Mouse (Mus musculus) MEL (cell line): ENCODE results near the gene Gpc1. TPM values are rescaled to one million over a fixed set of nuclear protein-coding genes. Genes with fewer than 3 reads are reported as not detected.

Source experiments
- DNase-seq: peaks from one replicate; pipeline ENCODE4 v3.0.0; 2011; ENCODE audit warnings: low read depth, low spot score
- H3K27ac ChIP-seq: 2 replicates; pipeline ENCODE4 v1.5.1; 2012; ENCODE audit warnings: low read depth, mild to moderate bottlenecking, control low read depth, low read length, moderate library complexity; ENCODE audit not compliant: control insufficient read depth
- H3K27me3 ChIP-seq, 2 experiments: fragments of 150-350 bp in 1 of 2; sonication (generic) in 1 of 2; 2 replicates each; pipeline ENCODE4 v1.6.1; 2012; ENCODE audit warnings: low read length in 2 of 2, mild to moderate bottlenecking in 2 of 2, improper control_type of control experiment in 1 of 2, moderate library complexity in 1 of 2; ENCODE audit not compliant: insufficient read depth in 2 of 2, control insufficient read depth in 1 of 2
- H3K36me3 ChIP-seq, 2 experiments: 2 replicates each; pipeline ENCODE4 v1.6.1; 2012 to 2014; ENCODE audit warnings: low read length in 2 of 2, improper control_type of control experiment in 1 of 2, inconsistent platforms in 1 of 2, mild to moderate bottlenecking in 1 of 2; ENCODE audit not compliant: insufficient read depth in 2 of 2, control insufficient read depth in 1 of 2
- H3K4me1 ChIP-seq, 2 experiments: fragments of 150-350 bp in 1 of 2; sonication (generic) in 1 of 2; 2 replicates each; pipeline ENCODE4 v1.6.1; 2012; ENCODE audit warnings: low read length in 2 of 2, improper control_type of control experiment in 1 of 2, mild to moderate bottlenecking in 1 of 2; ENCODE audit not compliant: insufficient read depth in 2 of 2, control insufficient read depth in 1 of 2
- H3K4me3 ChIP-seq, 2 experiments: fragments of 150-350 bp in 1 of 2; sonication (generic) in 1 of 2; 2 replicates each; pipeline ENCODE4 v1.5.1; 2012; ENCODE audit warnings: low read depth in 2 of 2, low read length in 2 of 2, mild to moderate bottlenecking in 2 of 2, moderate library complexity in 2 of 2, control low read depth in 1 of 2, improper control_type of control experiment in 1 of 2; ENCODE audit not compliant: control insufficient read depth in 1 of 2, insufficient read depth in 1 of 2
- H3K79me2 ChIP-seq: 2 replicates; pipeline ENCODE4 v1.6.1; 2012; ENCODE audit warnings: mild to moderate bottlenecking, low read length, moderate library complexity; ENCODE audit not compliant: control insufficient read depth, poor library complexity, insufficient read depth
- H3K9ac ChIP-seq: 2 replicates; pipeline ENCODE4 v1.6.1; 2012; ENCODE audit warnings: low read depth, mild to moderate bottlenecking, control low read depth, low read length, moderate library complexity; ENCODE audit not compliant: control insufficient read depth, poor library complexity, severe bottlenecking
- H3K9me3 ChIP-seq: fragments of 150-350 bp; sonication (generic); replicated peaks from 2 replicates; pipeline ENCODE4 v1.6.1; 2012; ENCODE audit warnings: mild to moderate bottlenecking, low read length, improper control_type of control experiment, moderate library complexity; ENCODE audit not compliant: insufficient read depth
- BHLHE40 ChIP-seq: IDR thresholded peaks from 2 replicates; pipeline ENCODE4 v1.6.1; 2012; ENCODE audit warnings: low read depth, mild to moderate bottlenecking, inconsistent platforms, low read length, improper control_type of control experiment, borderline replicate concordance
- CTCF ChIP-seq, 3 experiments: IDR thresholded peaks in 2 of 3; conservative IDR thresholded peaks in 1 of 3; 2 replicates each; pipeline ENCODE4 v1.5.1; 2011 to 2012; ENCODE audit warnings: low read length in 3 of 3, low read depth in 2 of 3, mild to moderate bottlenecking in 2 of 3, improper control_type of control experiment in 1 of 3, inconsistent platforms in 1 of 3, mixed read lengths in 1 of 3, moderate library complexity in 1 of 3; ENCODE audit not compliant: control insufficient read depth in 1 of 3, insufficient read depth in 1 of 3, poor library complexity in 1 of 3, severe bottlenecking in 1 of 3
- E2F4 ChIP-seq: IDR thresholded peaks from 2 replicates; pipeline ENCODE4 v1.6.1; 2011; ENCODE audit warnings: low read depth, low read length, improper control_type of control experiment, borderline replicate concordance
- ELF1 ChIP-seq: IDR thresholded peaks from 2 replicates; pipeline ENCODE4 v1.6.1; 2014; ENCODE audit warnings: low read depth, mild to moderate bottlenecking, inconsistent platforms, low read length, improper control_type of control experiment, moderate library complexity
- ETS1 ChIP-seq: IDR thresholded peaks from 2 replicates; pipeline ENCODE4 v1.6.1; 2012; ENCODE audit warnings: low read depth, mild to moderate bottlenecking, inconsistent platforms, low read length, improper control_type of control experiment, moderate library complexity
- GABPA ChIP-seq: IDR thresholded peaks from 2 replicates; pipeline ENCODE4 v1.6.1; 2012; ENCODE audit warnings: low read depth, mild to moderate bottlenecking, inconsistent platforms, low read length, improper control_type of control experiment, moderate library complexity
- GATA1 ChIP-seq: IDR thresholded peaks from 2 replicates; pipeline ENCODE4 v1.6.1; 2011; ENCODE audit warnings: low read depth, low read length, improper control_type of control experiment
- HCFC1 ChIP-seq: IDR thresholded peaks from 2 replicates; pipeline ENCODE4 v1.6.1; 2012; ENCODE audit warnings: low read depth, mild to moderate bottlenecking, inconsistent platforms, low read length, improper control_type of control experiment, moderate library complexity
- KAT2A ChIP-seq: conservative IDR thresholded peaks from 2 replicates; pipeline ENCODE4 v1.6.1; 2012; ENCODE audit warnings: low read depth, low read length, improper control_type of control experiment, inconsistent platforms
- MAFK ChIP-seq: IDR thresholded peaks from 2 replicates; pipeline ENCODE4 v1.6.1; 2011; ENCODE audit warnings: low read depth, mild to moderate bottlenecking, low read length, improper control_type of control experiment, borderline replicate concordance
- MAX ChIP-seq: IDR thresholded peaks from 2 replicates; pipeline ENCODE4 v1.6.1; 2011; ENCODE audit warnings: low read length, improper control_type of control experiment
- MEF2A ChIP-seq: IDR thresholded peaks from 2 replicates; pipeline ENCODE4 v1.6.1; 2014; ENCODE audit warnings: low read depth, mild to moderate bottlenecking, inconsistent platforms, low read length, improper control_type of control experiment; ENCODE audit not compliant: poor library complexity, insufficient replicate concordance, severe bottlenecking; ENCODE audit errors: extremely low read depth
- MXI1 ChIP-seq: IDR thresholded peaks from 2 replicates; pipeline ENCODE4 v1.6.1; 2011; ENCODE audit warnings: mild to moderate bottlenecking, low read depth, low read length, improper control_type of control experiment
- MYB ChIP-seq: IDR thresholded peaks from 2 replicates; pipeline ENCODE4 v1.6.1; 2011; ENCODE audit warnings: mild to moderate bottlenecking, low read depth, low read length, improper control_type of control experiment
- MYC ChIP-seq: IDR thresholded peaks from 2 replicates; pipeline ENCODE4 v1.6.1; 2011; ENCODE audit warnings: low read depth, mild to moderate bottlenecking, low read length, improper control_type of control experiment, moderate library complexity
- NELFE ChIP-seq: IDR thresholded peaks from 2 replicates; pipeline ENCODE4 v1.6.1; 2011; ENCODE audit warnings: low read depth, low read length, improper control_type of control experiment
- NRF1 ChIP-seq: IDR thresholded peaks from 2 replicates; pipeline ENCODE4 v1.6.1; 2014; ENCODE audit warnings: low read depth, mild to moderate bottlenecking, inconsistent platforms, low read length, improper control_type of control experiment, moderate library complexity; ENCODE audit not compliant: poor library complexity, insufficient read depth, severe bottlenecking
- POLR2AphosphoS2 ChIP-seq: IDR thresholded peaks from 2 replicates; pipeline ENCODE4 v1.6.1; 2011; ENCODE audit warnings: low read length, improper control_type of control experiment
- RCOR1 ChIP-seq: IDR thresholded peaks from 2 replicates; pipeline ENCODE4 v1.6.1; 2012; ENCODE audit warnings: low read depth, mild to moderate bottlenecking, inconsistent platforms, low read length, improper control_type of control experiment
- SIN3A ChIP-seq: IDR thresholded peaks from 2 replicates; pipeline ENCODE4 v1.6.1; 2012; ENCODE audit warnings: low read length, improper control_type of control experiment, inconsistent platforms
- SMC3 ChIP-seq: IDR thresholded peaks from 2 replicates; pipeline ENCODE4 v1.6.1; 2011; ENCODE audit warnings: low read depth, low read length, improper control_type of control experiment
- TAL1 ChIP-seq: IDR thresholded peaks from 2 replicates; pipeline ENCODE4 v1.6.1; 2012; ENCODE audit warnings: mild to moderate bottlenecking, inconsistent platforms, low read length, moderate library complexity, mixed read lengths
- TBP ChIP-seq: IDR thresholded peaks from 2 replicates; pipeline ENCODE4 v1.8.0; 2011; ENCODE audit warnings: low read depth, low read length, improper control_type of control experiment
- TCF12 ChIP-seq: IDR thresholded peaks from 2 replicates; pipeline ENCODE4 v1.6.1; 2014; ENCODE audit warnings: low read depth, mild to moderate bottlenecking, inconsistent platforms, low read length, improper control_type of control experiment, moderate library complexity
- USF1 ChIP-seq: IDR thresholded peaks from 2 replicates; pipeline ENCODE4 v1.6.1; 2014; ENCODE audit warnings: low read depth, mild to moderate bottlenecking, inconsistent platforms, low read length, improper control_type of control experiment, moderate library complexity
- ZKSCAN1 ChIP-seq: IDR thresholded peaks from 2 replicates; pipeline ENCODE4 v1.6.1; 2012; ENCODE audit warnings: low read depth, mild to moderate bottlenecking, inconsistent platforms, low read length, improper control_type of control experiment, moderate library complexity
- ZMIZ1 ChIP-seq: IDR thresholded peaks from 2 replicates; pipeline ENCODE4 v1.6.1; 2012; ENCODE audit warnings: low read depth, mild to moderate bottlenecking, inconsistent platforms, low read length, improper control_type of control experiment, moderate library complexity
- polyA plus RNA-seq, 2 experiments: library from polyadenylated mRNA; stranded (reverse) in 1 of 2; unstranded in 1 of 2; fragments of >175 nt in 1 of 2; fragments of >200 nt in 1 of 2; gene quantifications; 2 replicates each; pipeline versions ENCODE4 v1.2.1 to v1.2.4; 2012; ENCODE audit warnings: low replicate concordance in 2 of 2, low read depth in 1 of 2; ENCODE audit not compliant: insufficient read length in 2 of 2, insufficient read depth in 1 of 2, missing spikeins in 1 of 2
- total RNA-seq: library from RNA; depleted of rRNA; stranded (reverse); fragments of 300-350 nt; gene quantifications from 2 replicates; pipeline ENCODE4 v1.2.3, GENCODE M21; 2012

Gene Gpc1
- total and polyA plus RNA-seq, 3 experiments, result 0.23 to 3.6 TPM; not detected in 1

- no peak overlapping the region for H3K4me3 ChIP-seq
- no peaks in the 10 kb centered on the region for H3K9me3 ChIP-seq
- peaks cover 0 to 25% of the 10 kb centered on the region in 2 experiments; a peak in 2 of 4 replicates for H3K36me3 ChIP-seq
- TF ChIP-seq NRF1 (no peak), NELFE (peak; percentile 13; the same call in 1 of the 2 replicates)
- DNase-seq, result no peak
- peaks cover 11 to 28% of the 10 kb centered on the region in 2 experiments for H3K4me1 ChIP-seq
- peaks cover 17% of the 10 kb centered on the region for H3K79me2 ChIP-seq
- no peak overlapping the region for H3K9ac ChIP-seq
- H3K27ac ChIP-seq, result no peak overlapping the region
- H3K27me3 ChIP-seq, result 0 out of 4 replicates have a peak, but pooled peaks cover 2 to 4% of the 10 kb centered on the region in 2 experiments
Measured at GRCm38 (mm10) chr1:92905703-92906310, 74.4 kb downstream of the Gpc1 start.

GRCm38 (mm10) chr1:92906779-92907631, 75.6 kb downstream of the Gpc1 start, which contains the start of gene Dusp28:
Gene Dusp28 (plus strand): TSS chr1:92906981.
- no peaks in the 10 kb centered on the region for H3K27me3 ChIP-seq
- H3K36me3 ChIP-seq, result peaks cover 0 to 25% of the 10 kb centered on the region in 2 experiments; a peak in 2 of 4 replicates
- H3K9ac ChIP-seq, result peak within 1 kb of the TSS; percentile 95
- peaks cover 13 to 37% of the 10 kb centered on the region in 2 experiments for H3K4me1 ChIP-seq
- H3K9me3 ChIP-seq, result no peaks in the 10 kb centered on the region
- H3K4me3 ChIP-seq, result peak within 1 kb of the TSS; percentile 77 to 90
- peaks cover 29% of the 10 kb centered on the region for H3K79me2 ChIP-seq
- DNase-seq, result peak; percentile 97
- peak within 1 kb of the TSS; percentile 97 for H3K27ac ChIP-seq
- TF ChIP-seq E2F4, result no peak
- TF ChIP-seq ZKSCAN1, result no peak
- no peak for TF ChIP-seq TAL1
- TF ChIP-seq NELFE, result peak; percentile 95
- TF ChIP-seq NRF1, result peak; percentile 21; the same call in 1 of the 2 replicates
- TF ChIP-seq MAFK, result no peak
- peak; percentile 82 for TF ChIP-seq HCFC1
- TF ChIP-seq USF1, result no peak; the same call in 1 of the 2 replicates
- TF ChIP-seq ZMIZ1, result peak; percentile 17; the same call in 1 of the 2 replicates
- TF ChIP-seq KAT2A, result no peak; the same call in 1 of the 2 replicates
- TF ChIP-seq TCF12, result peak; percentile 61
- TF ChIP-seq MYB, result peak; percentile 25; the same call in 1 of the 2 replicates
- peak; percentile 82 for TF ChIP-seq ELF1
- peak; percentile 94; the same call in 1 of the 2 replicates for TF ChIP-seq POLR2AphosphoS2
- TF ChIP-seq MEF2A, result peak; percentile 5; the same call in 1 of the 2 replicates
- TF ChIP-seq SMC3, result peak; percentile 26; the same call in 1 of the 2 replicates
- peak; percentile 78 for TF ChIP-seq MXI1
- peak; percentile 49 for TF ChIP-seq TBP
- peak; percentile 22 to 71 (median 63); a peak in 4 of 6 replicates for TF ChIP-seq CTCF (IDR thresholded peaks at IDR 0.05 in 2 of 3, conservative IDR thresholded peaks at IDR 0.05 in 1 of 3; ENCODE audit: control insufficient read depth in 1 of 3, insufficient read depth in 1 of 3, low read depth in 2 of 3, low read length in 3 of 3, poor library complexity in 1 of 3, severe bottlenecking in 1 of 3)
- TF ChIP-seq MYC, result no peak
- TF ChIP-seq ETS1, result peak; percentile 56; the same call in 1 of the 2 replicates
- TF ChIP-seq BHLHE40, result no peak
- TF ChIP-seq RCOR1, result 0 out of 2 replicates have a peak, but pooled peaks have one; percentile 17
- no peak for TF ChIP-seq GATA1
- TF ChIP-seq GABPA, result no peak
- peak; percentile 53; the same call in 1 of the 2 replicates for TF ChIP-seq MAX
- TF ChIP-seq SIN3A, result peak; percentile 57
